Mouse (Mus musculus): ENCODE measurements at regions not wholly inside any gene's neighbourhood (a gene's known extent, or its start where the extent isn't known, plus 50 kb on each side); places are given as distances from the start of the nearest gene placed in this dataset.

DNA sequence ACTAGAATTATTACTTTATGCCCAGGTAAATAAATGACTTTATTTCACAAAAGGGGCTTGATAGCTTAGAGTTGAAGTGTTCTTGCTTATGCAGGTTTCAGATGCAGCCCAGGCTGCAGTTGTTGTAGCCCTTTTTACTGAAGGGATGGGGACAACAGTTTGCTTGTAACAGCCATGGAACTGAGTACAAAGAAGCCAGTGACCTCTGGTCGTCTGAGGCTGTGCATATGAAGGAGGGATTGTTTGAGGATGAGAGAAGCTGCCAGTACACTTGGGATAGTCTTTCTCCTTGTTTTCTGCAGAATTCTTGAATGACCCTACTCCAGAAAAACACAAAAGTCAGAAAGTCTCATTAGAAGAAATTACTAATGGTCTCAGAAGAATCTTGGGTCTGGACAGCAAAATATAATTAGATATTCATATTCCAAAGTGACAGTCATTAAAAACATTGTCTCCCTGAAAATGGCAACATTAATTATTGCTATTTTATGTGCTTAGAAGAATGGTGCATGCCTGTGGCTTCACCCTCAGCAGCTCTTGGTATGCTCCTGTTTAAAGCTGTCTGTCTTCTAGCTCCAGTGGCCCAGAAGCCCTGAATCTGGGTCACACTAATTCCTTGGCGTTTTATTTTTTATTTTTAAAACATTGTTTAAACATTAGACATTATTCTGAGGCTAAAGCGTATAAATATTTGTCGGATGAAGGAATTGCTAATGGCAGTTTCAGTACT, 61.9 kb upstream of the Arhgap32 start:
- no peak for DNase-seq (ENCODE audit: low read depth, low spot score)

DNA sequence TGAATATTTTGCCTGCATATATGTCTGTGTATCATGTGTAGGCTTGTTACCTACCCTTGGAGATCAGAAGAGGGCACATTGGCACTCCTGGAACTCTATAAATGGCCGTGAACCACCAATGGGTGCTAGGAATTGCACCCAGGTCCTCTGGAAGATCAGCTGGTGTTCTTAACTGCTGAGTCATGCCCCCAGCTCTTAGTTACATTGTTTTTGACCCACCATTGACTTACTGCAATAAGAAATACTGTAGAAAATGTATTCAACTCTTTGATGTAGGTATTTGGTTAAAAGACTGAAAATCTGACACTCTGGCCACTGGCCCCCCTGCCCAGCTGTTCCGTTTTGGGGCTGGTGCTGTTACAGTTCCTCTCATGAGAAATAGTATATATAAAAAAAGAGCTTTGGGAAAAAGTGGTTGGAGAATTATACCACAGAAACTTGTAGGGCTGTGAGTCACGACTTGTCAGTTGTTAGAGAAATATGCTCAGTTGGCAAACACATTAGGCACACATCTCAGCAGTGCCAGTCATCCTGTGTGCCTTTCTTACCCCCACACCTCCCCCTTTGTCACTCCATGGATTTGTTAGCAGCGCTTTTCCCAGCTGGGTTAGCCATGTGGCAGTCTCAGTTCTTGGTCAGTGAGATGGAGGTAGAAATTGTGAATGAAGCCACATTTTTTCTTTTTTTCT, 58.4 kb upstream of the Arhgap32 start:
- peak; percentile 75 for DNase-seq (ENCODE audit: low read depth, low spot score)

DNA sequence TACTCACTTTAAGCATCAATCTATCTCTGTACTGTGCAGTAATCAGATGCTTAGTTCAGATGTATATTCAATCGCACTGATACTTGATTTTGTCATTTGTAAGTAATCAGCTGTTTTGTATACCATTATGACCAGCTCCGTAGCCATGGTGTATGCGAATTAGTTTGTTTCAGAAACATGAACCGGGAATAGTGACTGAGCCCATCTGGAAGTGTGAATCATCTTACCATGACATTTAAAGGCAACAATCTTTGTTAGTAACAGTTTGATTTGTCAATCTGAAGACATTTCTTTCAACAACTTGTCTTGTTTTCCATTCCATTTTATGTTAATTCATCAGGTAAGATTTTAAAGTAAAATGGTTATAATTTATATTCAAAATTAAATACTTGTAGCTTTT, 53.2 kb upstream of the Arhgap32 start:
- no peak for DNase-seq (ENCODE audit: low read depth, low spot score)

DNA sequence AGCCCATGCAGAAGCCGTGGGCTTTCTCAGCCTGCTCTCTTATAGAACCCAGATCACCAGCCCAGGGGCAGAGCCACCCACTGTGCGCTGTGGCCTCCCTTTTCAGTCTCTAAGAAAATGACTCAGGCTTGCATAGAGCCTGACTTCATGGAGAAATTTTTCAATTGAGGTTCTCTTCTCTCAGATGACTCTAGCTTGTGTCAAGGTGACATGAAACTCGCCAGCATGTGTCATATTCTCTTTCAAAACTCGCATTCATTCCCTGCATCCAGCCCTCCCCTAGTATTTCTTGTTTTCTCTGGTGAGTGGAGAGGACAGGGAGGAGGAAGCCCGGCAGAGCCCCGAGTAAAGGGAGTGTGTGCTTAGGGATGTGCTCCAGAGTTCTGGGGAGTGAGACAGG, 52.4 kb upstream of the Arhgap32 start:
- no peak for DNase-seq (ENCODE audit: low read depth, low spot score)

DNA sequence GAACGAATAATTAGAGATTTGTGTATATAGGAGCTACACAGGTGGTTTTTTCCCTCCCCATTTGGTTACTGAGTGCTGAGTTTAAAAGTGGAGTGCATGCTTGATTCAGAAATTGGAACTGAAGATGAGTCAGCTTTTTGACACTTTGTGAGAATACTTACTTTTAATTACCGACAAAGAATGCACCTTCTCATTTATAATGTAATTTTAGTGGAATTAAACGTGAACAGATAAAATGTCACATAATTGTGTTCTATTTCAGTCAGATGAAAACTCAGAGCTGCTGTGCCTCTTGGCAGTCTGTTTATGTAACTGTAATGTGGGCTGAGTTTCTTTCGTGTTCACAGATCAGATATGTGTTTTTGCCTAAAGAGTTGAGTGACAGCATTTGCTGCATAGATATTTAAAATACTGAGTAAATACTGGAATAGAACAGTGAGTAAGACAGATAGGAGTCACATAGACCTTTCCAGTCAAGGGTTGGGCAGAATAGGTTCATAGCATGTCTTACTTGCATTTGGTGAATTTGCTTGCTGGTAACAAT, 51.9 kb upstream of the Arhgap32 start:
- DNase-seq (ENCODE audit: low read depth, low spot score), result peak; percentile 58
